Mouse (Mus musculus) limb, embryonic 10.5 days (tissue): ENCODE measurements around the gene Cdc42bpa. TPM values are rescaled to one million over a fixed set of nuclear protein-coding genes. Genes with fewer than 3 reads are reported as not detected.

Source experiments
- DNase-seq: peaks from one replicate; pipeline ENCODE4 v3.0.0-alpha.2; 2017; ENCODE audit warnings: low spot score
- H3K27ac ChIP-seq: fragments of 300-500 bp; sonication (generic); 2 replicates; pipeline ENCODE4 v1.5.1; 2016; ENCODE audit warnings: mild to moderate bottlenecking
- H3K27me3 ChIP-seq: fragments of 300-500 bp; sonication (generic); 2 replicates; pipeline ENCODE4 v1.6.1; 2016; ENCODE audit warnings: low read depth, mild to moderate bottlenecking; ENCODE audit not compliant: poor library complexity, severe bottlenecking
- H3K36me3 ChIP-seq: fragments of 300-500 bp; sonication (generic); 2 replicates; pipeline ENCODE4 v1.6.1; 2016; ENCODE audit warnings: mild to moderate bottlenecking, moderate library complexity
- H3K4me1 ChIP-seq: fragments of 300-500 bp; sonication (generic); 2 replicates; pipeline ENCODE4 v1.6.1; 2016
- H3K4me3 ChIP-seq: fragments of 300-500 bp; sonication (generic); 2 replicates; pipeline ENCODE4 v1.5.1; 2016; ENCODE audit warnings: mild to moderate bottlenecking, moderate library complexity
- H3K9me3 ChIP-seq: fragments of 300-500 bp; sonication (generic); replicated peaks from 2 replicates; pipeline ENCODE4 v1.6.1; 2016; ENCODE audit warnings: mild to moderate bottlenecking
- WGBS: fragments of 180-500 bp; shearing (Covaris S2); methylation state at CpG from one replicate; pipeline ENCODE4 v1.1.7; 2016; 5-methylcytosine and 5-hydroxymethylcytosine counted together
- polyA plus RNA-seq: library from polyadenylated mRNA; unstranded; fragments of >200 nt; fragmentation: Nextera tagmentation; extraction: Ambion mirVana; gene quantifications from 2 replicates; pipeline ENCODE4 v1.2.1, GENCODE M21; 2016

The Cdc42bpa gene
- polyA plus RNA-seq, 1 experiment from 2014 or later, result 14.3 TPM

- H3K4me1 ChIP-seq, result peaks cover 7% of the 10 kb centered on the region; the same call in 1 of the 2 replicates
- H3K4me3 ChIP-seq, result no peak overlapping the region
- DNase-seq, result no peak
- WGBS, result 89% methylated on average over 9 of the region's 9 CpGs
- no peaks in the 10 kb centered on the region for H3K27me3 ChIP-seq
- H3K27ac ChIP-seq, result no peak overlapping the region
- no peaks in the 10 kb centered on the region for H3K9me3 ChIP-seq
- no peaks in the 10 kb centered on the region for H3K36me3 ChIP-seq
These were observed 250.6 kb downstream of the Cdc42bpa start for GRCm38 (mm10) chr1:180210781-180211271.

GRCm38 (mm10) chr1:180212911-180213310, 252.6 kb downstream of the Cdc42bpa start:
- 94% methylated on average over 5 of the region's 5 CpGs for WGBS
- no peak overlapping the region for H3K4me3 ChIP-seq
- H3K36me3 ChIP-seq, result no peaks in the 10 kb centered on the region
- H3K27ac ChIP-seq, result no peak overlapping the region
- no peak for DNase-seq
- no peaks in the 10 kb centered on the region for H3K27me3 ChIP-seq
- H3K4me1 ChIP-seq, result peaks cover 7% of the 10 kb centered on the region; the same call in 1 of the 2 replicates
- H3K9me3 ChIP-seq, result no peaks in the 10 kb centered on the region

- no peaks in the 10 kb centered on the region for H3K27me3 ChIP-seq
- no peaks in the 10 kb centered on the region for H3K36me3 ChIP-seq
- H3K4me3 ChIP-seq, result no peak overlapping the region
- WGBS, result 21% methylated on average over 4 of the region's 4 CpGs
- DNase-seq, result peak; percentile 74
- H3K9me3 ChIP-seq, result no peaks in the 10 kb centered on the region
- H3K27ac ChIP-seq, result no peak overlapping the region
- peaks cover 7% of the 10 kb centered on the region; the same call in 1 of the 2 replicates for H3K4me1 ChIP-seq
These were observed 254.8 kb downstream of the Cdc42bpa start for GRCm38 (mm10) chr1:180215044-180215443.

Other genes starting within 250 kb of the Cdc42bpa start
- 0.09 TPM in 1 of 2 replicates, not detected in the other for gene Kif28, start 215.2 kb upstream of the Cdc42bpa start, polyA plus RNA-seq
- 0.26 TPM in 1 of 2 replicates, not detected in the other for gene Gm10518, start 157.1 kb upstream of the Cdc42bpa start, polyA plus RNA-seq
- gene Ahctf1, start 156.8 kb upstream of the Cdc42bpa start, polyA plus RNA-seq, result 34.9 and 36.1 TPM in 2 replicates
- gene Coq8a, start 239.1 kb downstream of the Cdc42bpa start, polyA plus RNA-seq, result 2.1 and 2.4 TPM in 2 replicates